Mouse (Mus musculus) adrenal gland, postnatal 14 days (tissue): ENCODE data around the gene 1600014C23Rik. TPM values are rescaled to one million over a fixed set of nuclear protein-coding genes. Genes with fewer than 3 reads are reported as not detected.

Experiments
- DNase-seq: peaks from one replicate; pipeline ENCODE4 v3.0.0; 2021; ENCODE audit warnings: mixed read lengths
- long read RNA-seq, 2 experiments: library from polyadenylated mRNA; stranded (forward); transcript quantifications; one replicate each; pipeline ENCODE4 v2.0.0; 2021
- total RNA-seq: library from RNA; stranded (reverse); gene quantifications from 2 replicates; pipeline ENCODE4 v1.2.3, GENCODE M21; 2021

1600014C23Rik gene
- total RNA-seq: not detected in 2 replicates
- long read RNA-seq, experiment 1: 0 reads
- long read RNA-seq, experiment 2: 0 reads

- DNase-seq: peak; percentile 81
These were observed at the start of gene 1600014C23Rik for GRCm38 (mm10) chr17:45733735-45734301. 1600014C23Rik (minus strand) TSS chr17:45733844.

GRCm38 (mm10) chr17:45778446-45778845, 44.8 kb upstream of the 1600014C23Rik start:
- DNase-seq: no peak

GRCm38 (mm10) chr17:45777431-45777830, 43.8 kb upstream of the 1600014C23Rik start:
- DNase-seq: no peak

GRCm38 (mm10) chr17:45776185-45776584, 42.5 kb upstream of the 1600014C23Rik start:
- no peak for DNase-seq

- DNase-seq: no peak
These were observed 41.8 kb upstream of the 1600014C23Rik start for GRCm38 (mm10) chr17:45775468-45775867.

GRCm38 (mm10) chr17:45772566-45772965, 38.9 kb upstream of the 1600014C23Rik start:
- no peak for DNase-seq

- no peak for DNase-seq
These were observed 38.5 kb upstream of the 1600014C23Rik start for GRCm38 (mm10) chr17:45772096-45772495.

- peak; percentile 21 for DNase-seq
These were observed 36.8 kb upstream of the 1600014C23Rik start for GRCm38 (mm10) chr17:45770441-45770840.

GRCm38 (mm10) chr17:45769821-45770220, 36.2 kb upstream of the 1600014C23Rik start:
- DNase-seq: peak; percentile 58

GRCm38 (mm10) chr17:45767536-45768146, 34.0 kb upstream of the 1600014C23Rik start:
- no peak for DNase-seq

GRCm38 (mm10) chr17:45766735-45767535, 33.3 kb upstream of the 1600014C23Rik start:
- DNase-seq: peak; percentile 90

GRCm38 (mm10) chr17:45765914-45766313, 32.3 kb upstream of the 1600014C23Rik start:
- no peak for DNase-seq

- DNase-seq: no peak
These were observed 29.5 kb upstream of the 1600014C23Rik start for GRCm38 (mm10) chr17:45763188-45763587.

- no peak for DNase-seq
These were observed 28.3 kb upstream of the 1600014C23Rik start for GRCm38 (mm10) chr17:45761902-45762301.

- peak; percentile 50 for DNase-seq
These were observed 27.5 kb upstream of the 1600014C23Rik start for GRCm38 (mm10) chr17:45760965-45761645.

- no peak for DNase-seq
These were observed 26.1 kb upstream of the 1600014C23Rik start for GRCm38 (mm10) chr17:45759751-45760150.

- no peak for DNase-seq
These were observed 25.2 kb upstream of the 1600014C23Rik start for GRCm38 (mm10) chr17:45758808-45759207.

GRCm38 (mm10) chr17:45757932-45758331, 24.3 kb upstream of the 1600014C23Rik start:
- DNase-seq: no peak

GRCm38 (mm10) chr17:45756831-45757230, 23.2 kb upstream of the 1600014C23Rik start:
- DNase-seq: no peak

GRCm38 (mm10) chr17:45756391-45756790, 22.7 kb upstream of the 1600014C23Rik start:
- no peak for DNase-seq

- no peak for DNase-seq
These were observed 20.7 kb upstream of the 1600014C23Rik start for GRCm38 (mm10) chr17:45754186-45754862.

GRCm38 (mm10) chr17:45752678-45753077, 19.0 kb upstream of the 1600014C23Rik start:
- DNase-seq: no peak
